Mouse (Mus musculus) midbrain, embryonic 13.5 days (tissue): ENCODE measurements around the gene Lsamp. TPM values are rescaled to one million over a fixed set of nuclear protein-coding genes. Genes with fewer than 3 reads are reported as not detected.

Source experiments
- ATAC-seq: fragments of 200-750 bp; cut with Nextera tagmentation; 2 replicates; pipeline ENCODE4 v1.8.0; 2017; ENCODE audit warnings: mild to moderate bottlenecking, moderate TSS enrichment, moderate library complexity
- H3K27ac ChIP-seq: fragments of 300-500 bp; sonication (generic); 2 replicates; pipeline ENCODE4 v1.5.1; 2015; ENCODE audit warnings: inconsistent platforms, mild to moderate bottlenecking, moderate library complexity
- H3K27me3 ChIP-seq: fragments of 300-500 bp; sonication (generic); 2 replicates; pipeline ENCODE4 v1.6.1; 2015; ENCODE audit warnings: mild to moderate bottlenecking, inconsistent platforms
- H3K36me3 ChIP-seq: fragments of 300-500 bp; sonication (generic); 2 replicates; pipeline ENCODE4 v1.6.1; 2015; ENCODE audit warnings: mild to moderate bottlenecking, inconsistent platforms
- H3K4me1 ChIP-seq: fragments of 300-500 bp; sonication (generic); replicated peaks from 2 replicates; pipeline ENCODE4 v1.6.1; 2015; ENCODE audit warnings: inconsistent platforms
- H3K4me2 ChIP-seq: fragments of 300-500 bp; sonication (generic); replicated peaks from 2 replicates; pipeline ENCODE4 v1.6.1; 2015; ENCODE audit warnings: moderate library complexity, mild to moderate bottlenecking, inconsistent platforms
- H3K4me3 ChIP-seq: fragments of 300-500 bp; sonication (generic); replicated peaks from 2 replicates; pipeline ENCODE4 v1.5.1; 2015; ENCODE audit warnings: mild to moderate bottlenecking, inconsistent platforms
- H3K9ac ChIP-seq: fragments of 300-500 bp; sonication (generic); replicated peaks from 2 replicates; pipeline ENCODE4 v1.6.1; 2015; ENCODE audit warnings: mild to moderate bottlenecking, inconsistent platforms
- H3K9me3 ChIP-seq: fragments of 300-500 bp; sonication (generic); 2 replicates; pipeline ENCODE4 v1.6.1; 2016; ENCODE audit warnings: mild to moderate bottlenecking, inconsistent platforms
- WGBS: fragments of 180-500 bp; shearing (Covaris S2); methylation state at CpG from one replicate; pipeline ENCODE4 v1.1.7; 2015; 5-methylcytosine and 5-hydroxymethylcytosine counted together
- polyA plus RNA-seq: library from polyadenylated mRNA; unstranded; fragments of >200 nt; fragmentation: Nextera tagmentation; extraction: Ambion mirVana; gene quantifications from 2 replicates; pipeline ENCODE4 v1.2.1, GENCODE M21; 2015

Gene Lsamp
- polyA plus RNA-seq, 1 experiment from 2014 or later: 66.7 TPM

DNA sequence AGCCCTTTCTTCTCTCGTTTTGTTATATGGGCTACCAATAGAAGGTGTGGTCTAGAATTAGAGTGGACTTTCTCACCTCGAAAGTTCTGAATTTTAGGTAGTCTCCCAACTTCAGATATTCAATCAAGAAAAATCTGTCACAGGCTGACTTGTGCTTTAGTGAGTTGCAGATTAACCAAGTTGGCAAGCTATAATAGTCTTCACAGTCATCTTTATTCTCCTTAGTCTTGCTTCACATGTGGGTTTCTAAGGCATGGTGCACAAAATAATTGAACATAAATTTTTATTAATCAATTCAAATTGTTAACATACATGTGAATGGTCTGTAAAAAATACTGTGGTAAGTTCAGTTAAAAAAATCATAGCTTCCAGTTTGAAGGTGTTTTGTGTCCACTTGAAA lies 930.0 kb downstream of the Lsamp start:
- Histone ChIP-seq H3K9ac (no peak overlapping the region), H3K9me3 (no peaks in the 10 kb centered on the region), H3K4me3 (no peak overlapping the region), H3K4me2 (no peak overlapping the region), H3K4me1 (0 out of 2 replicates have a peak, but pooled peaks cover 2% of the 10 kb centered on the region), H3K27ac (no peak overlapping the region), H3K27me3 (no peaks in the 10 kb centered on the region), H3K36me3 (no peaks in the 10 kb centered on the region)
- 88% methylated on average over 2 of the region's 2 CpGs for WGBS
- ATAC-seq: no peak

DNA sequence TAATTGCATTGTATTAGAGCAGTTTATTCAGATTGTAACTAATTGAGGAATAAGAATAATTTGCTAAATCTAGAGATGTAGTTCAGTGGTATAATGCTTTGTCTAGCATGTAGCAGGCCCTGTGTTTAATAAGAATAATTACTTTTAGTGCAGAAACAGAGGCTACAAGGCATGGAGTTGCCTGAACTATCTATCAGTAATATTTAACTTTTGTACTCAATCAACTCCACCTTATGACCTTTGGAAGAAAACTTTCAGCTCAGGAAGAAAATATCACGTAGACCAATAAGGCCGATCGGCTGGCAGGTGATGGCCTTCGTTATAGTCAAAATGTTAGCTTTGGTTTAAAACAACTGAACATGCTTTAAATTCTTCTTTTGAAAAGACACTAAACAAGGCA lies 946.4 kb downstream of the Lsamp start:
- H3K27me3 ChIP-seq: no peaks in the 10 kb centered on the region
- ATAC-seq: no peak
- H3K4me1 ChIP-seq: no peaks in the 10 kb centered on the region
- H3K9ac ChIP-seq: no peak overlapping the region
- no peaks in the 10 kb centered on the region for H3K9me3 ChIP-seq
- H3K36me3 ChIP-seq: no peaks in the 10 kb centered on the region
- H3K4me3 ChIP-seq: no peak overlapping the region
- 94% methylated on average over 4 of the region's 4 CpGs for WGBS
- no peak overlapping the region for H3K27ac ChIP-seq
- no peak overlapping the region for H3K4me2 ChIP-seq

DNA sequence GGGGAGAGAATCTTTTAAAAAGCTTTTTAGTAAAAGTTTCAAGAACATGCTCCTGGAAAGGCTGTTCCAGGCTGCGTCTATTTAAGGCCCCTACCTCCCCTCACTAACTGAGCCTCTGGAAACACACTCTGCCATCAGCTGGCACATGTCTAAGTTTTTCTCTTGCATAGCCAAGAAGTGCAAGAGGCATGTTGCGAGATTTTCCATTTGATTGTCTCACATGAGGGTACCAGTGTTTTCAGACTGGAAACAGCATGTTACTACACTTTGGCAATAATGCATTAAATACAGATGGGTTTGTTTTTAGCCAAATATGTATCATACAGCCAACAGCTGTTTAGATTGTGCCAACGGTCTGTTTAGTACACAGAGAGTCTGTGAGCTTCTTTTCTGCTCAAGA lies 958.1 kb downstream of the Lsamp start:
- no peak for ATAC-seq
- no peak overlapping the region for H3K9ac ChIP-seq
- H3K4me1 ChIP-seq: peaks cover 11% of the 10 kb centered on the region; the same call in 1 of the 2 replicates
- no peak overlapping the region for H3K27ac ChIP-seq
- H3K36me3 ChIP-seq: no peaks in the 10 kb centered on the region
- H3K27me3 ChIP-seq: no peaks in the 10 kb centered on the region
- WGBS: 88% methylated on average over 3 of the region's 3 CpGs
- H3K9me3 ChIP-seq: no peaks in the 10 kb centered on the region
- no peak overlapping the region for H3K4me2 ChIP-seq
- H3K4me3 ChIP-seq: no peak overlapping the region

DNA sequence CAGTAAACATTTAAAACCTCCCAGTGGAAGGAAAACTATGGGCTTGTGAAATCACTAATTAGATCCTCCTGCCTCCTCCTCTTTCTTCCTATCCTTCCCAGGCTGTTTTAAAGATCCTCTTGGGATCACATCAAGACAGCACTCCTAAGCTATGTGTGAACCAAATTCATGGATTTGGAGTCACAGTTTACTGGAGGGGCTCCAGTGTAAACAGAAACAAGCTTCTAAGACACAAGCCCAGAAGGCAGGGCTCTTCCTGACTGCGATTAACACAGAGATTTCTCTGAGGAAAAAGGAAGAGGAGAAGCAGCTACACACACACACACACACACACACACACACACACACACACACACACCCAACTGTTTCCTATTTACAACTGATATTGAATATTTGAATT lies 961.7 kb downstream of the Lsamp start:
- H3K9me3 ChIP-seq: no peaks in the 10 kb centered on the region
- H3K27ac ChIP-seq: peak overlapping the region; percentile 51; the same call in 1 of the 2 replicates
- H3K27me3 ChIP-seq: no peaks in the 10 kb centered on the region
- no peaks in the 10 kb centered on the region for H3K36me3 ChIP-seq
- ATAC-seq: peak; percentile 55; the same call in 1 of the 2 replicates
- no peak overlapping the region for H3K4me2 ChIP-seq
- no peak overlapping the region for H3K9ac ChIP-seq
- H3K4me1 ChIP-seq: peaks cover 11% of the 10 kb centered on the region; the same call in 1 of the 2 replicates
- H3K4me3 ChIP-seq: no peak overlapping the region
- 47% methylated on average over 1 of the region's 1 CpGs for WGBS

DNA sequence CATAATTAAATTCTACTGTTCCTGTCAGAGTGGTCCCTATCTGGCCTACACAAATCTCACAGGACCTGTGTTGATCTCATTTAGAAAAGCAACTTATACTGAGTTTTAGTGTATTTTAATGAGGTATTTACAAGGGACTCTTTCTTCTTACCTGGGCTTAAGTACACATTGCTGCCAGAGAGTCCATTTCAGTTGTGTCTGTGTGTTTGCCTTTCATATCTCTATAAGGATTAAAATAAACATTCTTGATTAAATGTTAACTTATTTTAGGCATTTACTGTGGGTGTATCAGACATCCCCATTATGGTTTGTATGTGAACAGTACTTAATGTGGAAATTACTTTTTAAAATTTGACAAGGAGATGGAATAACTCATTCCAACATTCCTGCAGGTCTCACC lies 963.9 kb downstream of the Lsamp start:
- H3K4me3 ChIP-seq: no peak overlapping the region
- no peak overlapping the region for H3K27ac ChIP-seq
- no peak overlapping the region for H3K4me2 ChIP-seq
- H3K4me1 ChIP-seq: peaks cover 11% of the 10 kb centered on the region; the same call in 1 of the 2 replicates
- H3K36me3 ChIP-seq: no peaks in the 10 kb centered on the region
- H3K27me3 ChIP-seq: no peaks in the 10 kb centered on the region
- H3K9ac ChIP-seq: no peak overlapping the region
- H3K9me3 ChIP-seq: no peaks in the 10 kb centered on the region
- no peak for ATAC-seq

DNA sequence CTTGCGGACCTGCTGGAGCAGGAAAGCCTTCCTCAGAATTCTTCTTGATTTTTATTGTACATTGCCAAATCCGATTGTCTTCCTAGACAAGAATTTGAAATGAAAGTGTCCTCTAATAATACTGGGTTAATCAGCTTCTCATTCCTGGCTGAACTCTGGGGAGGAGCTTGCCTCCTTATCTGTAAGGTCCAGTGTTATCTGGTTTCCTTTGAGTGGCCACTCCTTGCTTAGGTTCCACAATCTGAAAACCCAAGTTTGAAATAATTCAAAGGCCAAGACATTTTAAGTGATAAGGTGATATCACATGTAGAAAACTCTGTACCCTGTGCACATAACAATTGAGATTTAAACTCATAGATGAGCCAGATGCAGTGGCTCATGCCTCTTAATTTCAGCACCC lies 975.0 kb downstream of the Lsamp start:
- ATAC-seq: no peak
- 83% methylated on average over 2 of the region's 2 CpGs for WGBS
- Histone ChIP-seq H3K9me3 (no peaks in the 10 kb centered on the region), H3K36me3 (no peaks in the 10 kb centered on the region), H3K4me3 (no peak overlapping the region), H3K27ac (no peak overlapping the region), H3K9ac (no peak overlapping the region), H3K4me2 (no peak overlapping the region), H3K27me3 (no peaks in the 10 kb centered on the region), H3K4me1 (peaks cover 5% of the 10 kb centered on the region; the same call in 1 of the 2 replicates)

- WGBS: 81% methylated on average over 1 of the region's 1 CpGs
Observed at GRCm38 (mm10) chr16:40960586-40960985, 976.4 kb downstream of the Lsamp start.

DNA sequence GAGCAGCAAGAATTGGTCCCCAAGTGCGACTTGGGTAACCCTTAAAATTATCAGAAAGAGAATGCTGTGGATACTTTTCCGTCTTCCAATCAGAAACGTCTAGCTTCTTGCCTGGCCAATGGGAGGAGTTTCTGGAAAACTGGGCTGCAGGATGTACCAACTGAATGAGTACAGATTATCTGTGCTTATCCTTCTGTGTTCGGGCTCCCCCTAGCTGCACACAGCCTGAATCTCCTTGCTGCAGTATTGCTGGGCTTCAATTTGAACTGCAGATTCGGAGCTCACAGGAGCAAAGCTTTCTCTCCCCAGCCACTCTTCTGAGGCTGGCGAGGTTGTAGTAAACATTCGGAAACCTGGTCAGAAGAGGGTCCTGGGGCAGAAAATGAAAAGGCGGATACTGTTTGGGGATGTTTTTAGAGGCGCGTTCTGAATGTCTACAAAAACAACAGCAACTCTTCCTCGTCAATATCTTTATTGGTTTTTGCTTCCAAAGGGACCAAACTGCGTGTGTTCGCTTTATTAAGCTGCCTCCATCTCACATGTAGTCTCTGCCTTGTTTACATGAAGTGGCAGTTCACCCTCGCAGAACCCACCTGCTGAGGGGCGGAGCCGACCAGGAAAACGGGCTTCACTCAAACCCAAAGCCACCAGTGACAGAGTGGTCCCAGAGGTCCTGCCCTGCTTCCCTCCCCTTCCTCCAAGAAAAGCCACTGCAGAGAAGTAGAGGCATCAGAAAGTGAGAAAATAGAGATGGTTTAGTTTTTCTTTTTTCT lies 984.1 kb downstream of the Lsamp start:
- Histone ChIP-seq H3K4me3 (peak overlapping the region; percentile 28), H3K4me2 (peak overlapping the region; percentile 48), H3K4me1 (peaks cover 7% of the 10 kb centered on the region; the same call in 1 of the 2 replicates), H3K9ac (0 out of 2 replicates have a peak overlapping the region, but pooled peaks have one; percentile 30), H3K27ac (0 out of 2 replicates have a peak overlapping the region, but pooled peaks have one; percentile 19), H3K36me3 (no peaks in the 10 kb centered on the region), H3K27me3 (0 out of 2 replicates have a peak, but pooled peaks cover 2% of the 10 kb centered on the region), H3K9me3 (no peaks in the 10 kb centered on the region)
- WGBS: 16% methylated on average over 17 of the region's 17 CpGs
- ATAC-seq: peak; percentile 98

More at GRCm38 (mm10) chr16:40960586-40960985, 976.4 kb downstream of the Lsamp start:
- Histone ChIP-seq H3K27ac (no peak overlapping the region; the same call in 1 of the 2 replicates), H3K9ac (no peak overlapping the region), H3K4me2 (no peak overlapping the region), H3K4me1 (peaks cover 5% of the 10 kb centered on the region; the same call in 1 of the 2 replicates), H3K36me3 (no peaks in the 10 kb centered on the region), H3K9me3 (no peaks in the 10 kb centered on the region), H3K27me3 (no peaks in the 10 kb centered on the region), H3K4me3 (no peak overlapping the region)
- ATAC-seq: peak; percentile 45; the same call in 1 of the 2 replicates

DNA sequence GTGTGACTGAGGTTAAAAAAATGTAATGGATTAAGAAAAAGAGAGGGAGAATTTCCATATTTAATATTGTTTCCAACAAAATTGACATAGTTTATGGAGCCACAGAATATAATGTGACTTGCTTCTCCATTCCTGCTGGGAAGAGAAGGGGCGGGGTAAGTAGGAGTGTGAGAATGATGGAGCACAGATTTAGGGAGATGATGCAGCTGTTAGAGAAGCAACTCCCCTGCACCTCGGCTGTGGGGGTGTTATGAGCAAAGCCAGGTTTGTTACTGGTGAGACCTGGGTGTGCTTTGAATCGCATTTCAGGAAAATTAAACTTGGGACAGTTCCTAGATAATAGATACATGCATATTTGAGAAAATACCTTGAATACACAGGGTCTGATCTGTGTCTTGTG lies 987.2 kb downstream of the Lsamp start:
- Histone ChIP-seq H3K4me1 (peaks cover 7% of the 10 kb centered on the region; the same call in 1 of the 2 replicates), H3K36me3 (no peaks in the 10 kb centered on the region), H3K9ac (no peak overlapping the region), H3K4me2 (no peak overlapping the region), H3K9me3 (no peaks in the 10 kb centered on the region), H3K27ac (no peak overlapping the region), H3K4me3 (no peak overlapping the region), H3K27me3 (0 out of 2 replicates have a peak, but pooled peaks cover 2% of the 10 kb centered on the region)
- 80% methylated on average over 3 of the region's 3 CpGs for WGBS
- no peak for ATAC-seq

DNA sequence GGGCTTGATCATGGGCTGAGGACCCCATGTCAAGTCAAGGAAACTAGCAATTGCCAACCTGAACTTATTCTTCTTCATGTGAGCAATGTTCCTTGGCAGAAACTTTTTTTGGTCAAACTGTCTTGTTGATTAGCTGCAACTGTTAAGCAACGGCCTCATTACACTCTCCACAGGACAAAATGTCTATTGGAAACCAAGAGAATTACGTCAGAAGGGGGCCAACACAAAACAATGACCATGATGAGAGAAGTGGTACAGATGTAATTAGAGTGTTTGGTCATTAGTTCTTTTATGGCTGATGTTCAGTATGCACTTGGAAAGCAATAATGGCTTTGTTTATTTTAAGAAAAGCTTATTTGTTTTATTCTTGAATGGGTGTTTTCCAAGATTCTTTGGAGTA lies 989.9 kb downstream of the Lsamp start:
- no peak overlapping the region for H3K9ac ChIP-seq
- no peak overlapping the region for H3K4me3 ChIP-seq
- H3K27me3 ChIP-seq: 0 out of 2 replicates have a peak, but pooled peaks cover 2% of the 10 kb centered on the region
- H3K27ac ChIP-seq: no peak overlapping the region
- no peaks in the 10 kb centered on the region for H3K36me3 ChIP-seq
- WGBS: 76% methylated on average over 2 of the region's 2 CpGs
- no peaks in the 10 kb centered on the region for H3K9me3 ChIP-seq
- no peaks in the 10 kb centered on the region for H3K4me1 ChIP-seq
- no peak overlapping the region for H3K4me2 ChIP-seq
- ATAC-seq: no peak

GRCm38 (mm10) chr16:40983026-40983425 lies 998.9 kb downstream of the Lsamp start:
- no peak overlapping the region for H3K4me2 ChIP-seq
- no peak overlapping the region for H3K9ac ChIP-seq
- WGBS: 47% methylated on average over 3 of the region's 3 CpGs
- H3K27me3 ChIP-seq: no peaks in the 10 kb centered on the region
- H3K4me3 ChIP-seq: no peak overlapping the region
- H3K4me1 ChIP-seq: 0 out of 2 replicates have a peak, but pooled peaks cover 2% of the 10 kb centered on the region
- H3K9me3 ChIP-seq: no peaks in the 10 kb centered on the region
- no peak overlapping the region for H3K27ac ChIP-seq
- ATAC-seq: no peak
- no peaks in the 10 kb centered on the region for H3K36me3 ChIP-seq

- no peaks in the 10 kb centered on the region for H3K9me3 ChIP-seq
- no peaks in the 10 kb centered on the region for H3K4me1 ChIP-seq
- no peak overlapping the region for H3K9ac ChIP-seq
- H3K27ac ChIP-seq: no peak overlapping the region
- H3K4me3 ChIP-seq: no peak overlapping the region
- no peak overlapping the region for H3K4me2 ChIP-seq
- 79% methylated on average over 5 of the region's 5 CpGs for WGBS
- ATAC-seq: no peak
- no peaks in the 10 kb centered on the region for H3K27me3 ChIP-seq
- no peaks in the 10 kb centered on the region for H3K36me3 ChIP-seq
Observed at GRCm38 (mm10) chr16:41007569-41007968, 1023.4 kb downstream of the Lsamp start.
